Mouse (Mus musculus): ENCODE measurements at regions not wholly inside any gene's neighbourhood (a gene's known extent, or its start where the extent isn't known, plus 50 kb on each side); places are given as distances from the start of the nearest gene placed in this dataset.

DNA sequence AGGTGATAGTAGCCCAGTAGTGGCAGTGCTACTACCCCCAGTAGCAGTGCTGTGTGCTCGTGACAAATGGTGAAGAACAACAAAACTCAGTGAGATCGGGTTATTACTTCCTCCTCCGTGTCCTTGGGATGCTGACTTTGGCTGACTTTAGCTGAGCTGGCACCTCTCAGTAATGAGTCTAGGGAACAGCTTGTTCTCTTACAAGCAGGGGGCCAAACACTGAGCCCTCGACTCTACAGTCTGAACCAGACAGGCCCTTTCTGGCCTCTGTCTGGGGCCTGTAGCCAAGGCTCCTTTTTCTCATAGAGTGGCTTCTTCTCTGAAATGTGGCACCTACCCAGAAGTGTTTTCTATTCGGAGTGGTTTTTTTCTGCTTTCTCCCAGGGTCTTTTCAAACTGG, 57.4 kb upstream of the Ret start:
- Histone ChIP-seq H3K27me3 (ENCODE audit: low read depth, poor library complexity, severe bottlenecking) (no peaks in the 10 kb centered on the region), H3K27ac (no peak overlapping the region), H3K9me3 (replicated peaks) (no peaks in the 10 kb centered on the region), H3K4me3 (no peak overlapping the region), H3K36me3 (no peaks in the 10 kb centered on the region), H3K4me1 (peaks cover 14% of the 10 kb centered on the region; the same call in 1 of the 2 replicates)
- 72% methylated on average over 5 of the region's 5 CpGs for WGBS
- DNase-seq (ENCODE audit: low spot score), result no peak

DNA sequence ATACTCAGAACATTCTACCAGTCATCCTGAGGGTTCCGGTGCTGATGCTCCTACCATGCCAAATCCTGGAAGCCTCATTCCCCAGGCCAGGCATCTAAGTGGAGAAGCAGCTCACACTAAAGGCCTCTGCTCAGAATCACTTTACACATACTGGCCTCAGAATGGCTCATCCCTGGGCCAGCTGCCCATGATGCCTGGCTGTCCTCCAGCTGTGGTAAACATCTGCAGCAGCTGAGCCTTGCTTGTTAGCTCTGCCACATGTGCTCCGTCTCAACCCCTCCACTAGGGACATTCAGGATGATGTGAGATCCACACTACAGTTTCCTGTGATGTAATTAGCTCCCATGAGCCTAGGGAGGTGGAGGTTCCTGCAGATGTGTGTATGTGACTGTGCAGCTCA, 55.2 kb upstream of the Ret start:
- DNase-seq (ENCODE audit: low spot score), result no peak
- Histone ChIP-seq H3K4me3 (no peak overlapping the region), H3K36me3 (no peaks in the 10 kb centered on the region), H3K9me3 (replicated peaks) (no peaks in the 10 kb centered on the region), H3K27ac (no peak overlapping the region), H3K27me3 (ENCODE audit: low read depth, poor library complexity, severe bottlenecking) (no peaks in the 10 kb centered on the region), H3K4me1 (peaks cover 5% of the 10 kb centered on the region; the same call in 1 of the 2 replicates)
- WGBS, result 86% methylated on average over 2 of the region's 2 CpGs

- H3K4me3 ChIP-seq, result no peak overlapping the region
- peaks cover 5% of the 10 kb centered on the region; the same call in 1 of the 2 replicates for H3K4me1 ChIP-seq
- H3K27me3 ChIP-seq (ENCODE audit: low read depth, poor library complexity, severe bottlenecking), result no peaks in the 10 kb centered on the region
- H3K9me3 ChIP-seq (replicated peaks), result no peaks in the 10 kb centered on the region
- WGBS, result 79% methylated on average over 1 of the region's 1 CpGs
- H3K27ac ChIP-seq, result no peak overlapping the region
- no peaks in the 10 kb centered on the region for H3K36me3 ChIP-seq
- no peak for DNase-seq (ENCODE audit: low spot score)
Observed at GRCm38 (mm10) chr6:118251131-118251530, 53.6 kb upstream of the Ret start.

GRCm38 (mm10) chr6:118250006-118250405, 52.5 kb upstream of the Ret start:
- Histone ChIP-seq H3K4me3 (no peak overlapping the region), H3K9me3 (replicated peaks) (no peaks in the 10 kb centered on the region), H3K36me3 (no peaks in the 10 kb centered on the region), H3K4me1 (peaks cover 5% of the 10 kb centered on the region; the same call in 1 of the 2 replicates), H3K27ac (no peak overlapping the region), H3K27me3 (ENCODE audit: low read depth, poor library complexity, severe bottlenecking) (no peaks in the 10 kb centered on the region)
- no peak for DNase-seq (ENCODE audit: low spot score)
- WGBS, result 88% methylated on average over 6 of the region's 6 CpGs

All from limb, embryonic 10.5 days (tissue).